Comparison of ENCODE assay signal across 15 mouse cellular contexts in the genomic region with DNA sequence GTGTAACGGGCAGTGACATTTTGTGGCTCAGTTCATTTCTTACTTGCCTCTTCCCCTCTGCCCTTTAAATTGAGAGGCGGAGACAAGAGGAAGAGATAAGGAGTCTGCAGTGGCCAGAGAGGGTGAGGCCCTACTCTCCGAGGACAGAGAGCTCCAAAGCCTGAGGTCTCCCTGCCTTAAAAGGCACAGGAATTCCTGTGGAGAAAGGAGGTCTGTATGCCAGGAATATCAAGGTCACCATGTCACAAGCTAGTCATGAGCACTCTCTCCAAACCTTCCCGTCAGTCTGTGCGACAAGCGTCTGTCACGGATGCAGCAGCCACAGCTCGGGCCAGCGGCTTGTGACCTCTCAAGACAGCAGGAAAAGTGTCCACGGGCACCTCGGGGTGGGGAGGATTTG. TPM values are rescaled to one million over a fixed set of nuclear protein-coding genes. Genes with fewer than 3 reads are reported as not detected.
DNase-seq lines count a peak whose midpoint lies in the region; ATAC-seq and TF ChIP-seq lines count a peak whose summit lies in the region.
"Had no signal": no experiment of that assay in that cellular context is flagged by ENCODE, and none has a peak within 500 bp of the region (broad histone marks: within the 10 kb centered on the region; RNA-seq: fewer than 3 reads in every experiment).

No protein-coding gene starts in this region.

- no peak for TF ChIP-seq EP300 in liver, embryonic 14.5 days (IDR thresholded peaks at IDR 0.05; ENCODE audit: low read depth)

- ATAC-seq in heart, embryonic 14.5 days (ENCODE audit: insufficient number of reproducible peaks, insufficient read depth, low FRiP score, low read depth), result peak; percentile 80
- no peak for ATAC-seq in liver, embryonic 14.5 days (ENCODE audit: insufficient read depth)

- H3K4me1 ChIP-seq in heart, embryonic 14.5 days (ENCODE audit: control insufficient read depth in 2 of 2, insufficient read depth in 2 of 2, low read length in 2 of 2), result peaks cover 35 to 43% of the 10 kb centered on the region in 2 experiments
- peaks cover 10 to 28% of the 10 kb centered on the region in 2 experiments for H3K4me1 ChIP-seq in liver, embryonic 14.5 days (replicated peaks; ENCODE audit: control insufficient read depth in 2 of 2, insufficient read depth in 2 of 2, low read length in 1 of 2)

- TF ChIP-seq CTCF in liver, embryonic 14.5 days (IDR thresholded peaks at IDR 0.05; ENCODE audit: low read depth), result no peak

- H3K36me3 ChIP-seq in heart, embryonic 14.5 days (ENCODE audit: control insufficient read depth, insufficient read depth, low read length), result peaks cover 7% of the 10 kb centered on the region
- H3K36me3 ChIP-seq in liver, embryonic 14.5 days (replicated peaks; ENCODE audit: control insufficient read depth, insufficient read depth, low read depth), result no peaks in the 10 kb centered on the region
- H3K36me3 ChIP-seq: embryonic facial prominence, embryonic 13.5 days; hindbrain, embryonic 15.5 days; limb, embryonic 15.5 days had no signal

- H3K4me3 ChIP-seq in heart, embryonic 14.5 days (ENCODE audit: control insufficient read depth in 1 of 2, insufficient read depth in 1 of 2, low read depth in 1 of 2, low read length in 2 of 2), result no peak overlapping the region
- no peak overlapping the region for H3K4me3 ChIP-seq in liver, embryonic 14.5 days (ENCODE audit: insufficient read depth in 1 of 2, low read depth in 2 of 2, low read length in 2 of 2)
- H3K4me3 ChIP-seq: embryonic facial prominence, embryonic 13.5 days; hindbrain, embryonic 15.5 days; limb, embryonic 15.5 days; myocyte had no signal

- H3K9ac ChIP-seq in heart, embryonic 14.5 days (ENCODE audit: low read length), result peak overlapping the region; percentile 59; the same call in 1 of the 2 replicates
- H3K9ac ChIP-seq in liver, embryonic 14.5 days (replicated peaks), result no peak overlapping the region
- H3K9ac ChIP-seq: embryonic facial prominence, embryonic 13.5 days; hindbrain, embryonic 15.5 days; limb, embryonic 15.5 days had no signal

- no peaks in the 10 kb centered on the region for H3K9me3 ChIP-seq in heart, embryonic 14.5 days (ENCODE audit: control insufficient read depth, low read length)
- H3K9me3 ChIP-seq in liver, embryonic 14.5 days (ENCODE audit: control insufficient read depth, low read length), result no peaks in the 10 kb centered on the region
- H3K9me3 ChIP-seq: embryonic facial prominence, embryonic 13.5 days; hindbrain, embryonic 15.5 days; limb, embryonic 15.5 days had no signal

- H3K27ac ChIP-seq in heart, embryonic 14.5 days (replicated peaks in 1 of 2; ENCODE audit: control insufficient read depth in 1 of 2, insufficient read depth in 1 of 2, low read depth in 2 of 2, low read length in 2 of 2), result peak overlapping the region; percentile 96 to 99
- no peak overlapping the region for H3K27ac ChIP-seq in liver, embryonic 14.5 days
- H3K27ac ChIP-seq: embryonic facial prominence, embryonic 13.5 days; hindbrain, embryonic 15.5 days; limb, embryonic 15.5 days had no signal

- H3K4me2 ChIP-seq in heart, embryonic 14.5 days (ENCODE audit: low read length), result no peak overlapping the region
- H3K4me2 ChIP-seq in liver, embryonic 14.5 days (ENCODE audit: low read depth), result peak overlapping the region; percentile 19; the same call in 1 of the 2 replicates
- H3K4me2 ChIP-seq: embryonic facial prominence, embryonic 13.5 days; hindbrain, embryonic 15.5 days; limb, embryonic 15.5 days had no signal

- peak; percentile 27 for DNase-seq in kidney, postnatal 10 days
- DNase-seq in kidney, adult 11 months, result no peak
- peak; percentile 69 for DNase-seq in adrenal gland, postnatal 14 days
- DNase-seq in liver, embryonic 14.5 days (ENCODE audit: low read depth in 3 of 3, low spot score in 3 of 3), result no peak
- no peak for DNase-seq in urinary bladder, adult 2 months (ENCODE audit: low spot score)
- DNase-seq in right cerebral cortex, postnatal 25 days, result no peak
- DNase-seq in cerebellum, postnatal 25 days, result no peak
- DNase-seq: right cerebral cortex, postnatal 4 days; thymus, adult 18-20 months had no signal

- H3K27me3 ChIP-seq in heart, embryonic 14.5 days (ENCODE audit: control insufficient read depth, insufficient read depth, low read length), result no peaks in the 10 kb centered on the region
- no peaks in the 10 kb centered on the region for H3K27me3 ChIP-seq in liver, embryonic 14.5 days (ENCODE audit: control insufficient read depth, insufficient read depth, low read length)
- H3K27me3 ChIP-seq: hindbrain, embryonic 15.5 days had no signal

- 2% methylated on average over 11 of the region's 11 CpGs for WGBS in heart, embryonic 14.5 days
- 18% methylated on average over 11 of the region's 11 CpGs for WGBS in liver, embryonic 14.5 days (ENCODE audit: insufficient replicate concordance)

RNA-seq across cellular contexts. Expression of a gene that starts 14.1 kb away (rescaled TPM):
- not detected in 2 replicates for total RNA-seq in adrenal gland, postnatal 14 days (2021)
- polyA plus RNA-seq in heart, embryonic 14.5 days (2014; fragmentation: Nextera tagmentation; extraction: Ambion mirVana), result 192 and 199 TPM in 2 replicates
- not detected in 2 replicates for polyA plus RNA-seq in liver, embryonic 14.5 days (2012; rRNA removed)
- polyA plus RNA-seq in liver, embryonic 14.5 days (2014; fragmentation: Nextera tagmentation; extraction: Ambion mirVana), result not detected in 2 replicates
- polyA plus RNA-seq in urinary bladder, adult 2 months (2012; rRNA removed), result 9.8 and 10.2 TPM in 2 replicates
- polyA plus RNA-seq: large intestine, adult 2 months; myocyte had no signal

RNA-seq across cellular contexts. Expression of a gene that starts 23.9 kb away (rescaled TPM):
- total RNA-seq in adrenal gland, postnatal 14 days (2021), result not detected in 2 replicates
- polyA plus RNA-seq in heart, embryonic 14.5 days (2014; fragmentation: Nextera tagmentation; extraction: Ambion mirVana), result not detected in 2 replicates
- polyA plus RNA-seq in liver, embryonic 14.5 days (2012; rRNA removed), result 0.01 and 0.02 TPM in 2 replicates
- polyA plus RNA-seq in liver, embryonic 14.5 days (2014; fragmentation: Nextera tagmentation; extraction: Ambion mirVana), result not detected in 2 replicates
- not detected in 2 replicates for polyA plus RNA-seq in urinary bladder, adult 2 months (2012; rRNA removed)
- polyA plus RNA-seq: embryonic facial prominence, embryonic 13.5 days; hindbrain, embryonic 15.5 days; large intestine, adult 2 months; limb, embryonic 15.5 days; myocyte had no signal

RNA-seq across cellular contexts. Expression of a gene that starts 44.1 kb away (rescaled TPM):
- total RNA-seq in adrenal gland, postnatal 14 days (2021), result 63.6 and 68.8 TPM in 2 replicates
- polyA plus RNA-seq in heart, embryonic 14.5 days (2014; fragmentation: Nextera tagmentation; extraction: Ambion mirVana), result 129 and 132 TPM in 2 replicates
- 15.4 and 24.8 TPM in 2 replicates for polyA plus RNA-seq in liver, embryonic 14.5 days (2012; rRNA removed)
- polyA plus RNA-seq in liver, embryonic 14.5 days (2014; fragmentation: Nextera tagmentation; extraction: Ambion mirVana), result 53.1 and 58.9 TPM in 2 replicates
- polyA plus RNA-seq in urinary bladder, adult 2 months (2012; rRNA removed), result 60.7 and 70.4 TPM in 2 replicates

RNA-seq across cellular contexts. Expression of a gene that starts 53.0 kb away (rescaled TPM):
- total RNA-seq in adrenal gland, postnatal 14 days (2021), result not detected in 2 replicates
- polyA plus RNA-seq in heart, embryonic 14.5 days (2014; fragmentation: Nextera tagmentation; extraction: Ambion mirVana), result 0.59 and 1.1 TPM in 2 replicates
- not detected in 2 replicates for polyA plus RNA-seq in liver, embryonic 14.5 days (2012; rRNA removed)
- not detected in 2 replicates for polyA plus RNA-seq in liver, embryonic 14.5 days (2014; fragmentation: Nextera tagmentation; extraction: Ambion mirVana)
- not detected in 2 replicates for polyA plus RNA-seq in urinary bladder, adult 2 months (2012; rRNA removed)
- polyA plus RNA-seq: large intestine, adult 2 months; myocyte had no signal

Comparison
In these comparisons a context has a peak if more than half of its experiments do, and no peak if none do; other contexts are left out.
1. DNase-seq: peak in kidney, postnatal 10 days (single experiment) and adrenal gland, postnatal 14 days (single experiment); none in kidney, adult 11 months (single experiment), liver, embryonic 14.5 days (0 of 3), urinary bladder, adult 2 months (single experiment), right cerebral cortex, postnatal 25 days (single experiment) and cerebellum, postnatal 25 days (0 of 2).
2. RNA of a gene that starts 14.1 kb away (polyA plus RNA-seq): 192 to 199 TPM in heart, embryonic 14.5 days; 9.8 to 10.2 TPM in urinary bladder, adult 2 months and not detected in liver, embryonic 14.5 days; every median in the first group is over 10 times any median in the second.